Mouse (Mus musculus) adrenal gland, postnatal 14 days (tissue): Measurements from ENCODE around the gene Gripap1. TPM values are rescaled to one million over a fixed set of nuclear protein-coding genes. Genes with fewer than 3 reads are reported as not detected.
"Not testable (repeated sequence)": the region's sequence is repeated elsewhere in the genome, so short reads cannot be mapped to it uniquely, and the experiment has no call there.

Experiments
- DNase-seq: peaks from one replicate; pipeline ENCODE4 v3.0.0; 2021; ENCODE audit warnings: mixed read lengths
- long read RNA-seq, 2 experiments: library from polyadenylated mRNA; stranded (forward); transcript quantifications; one replicate each; pipeline ENCODE4 v2.0.0; 2021
- total RNA-seq: library from RNA; stranded (reverse); gene quantifications from 2 replicates; pipeline ENCODE4 v1.2.3, GENCODE M21; 2021

Gene Gripap1
- 49.0 and 56.4 TPM in 2 replicates for total RNA-seq
- long read RNA-seq, experiment 1, transcript Gripap1-201 (25 exons, 3,156 nt) = major isoform, 16 of 35 reads
- long read RNA-seq, experiment 1, partial matches to known transcripts = 6 of 35 reads
- long read RNA-seq, experiment 1, other reads (novel, unspliced or antisense) = 12 of 35 reads
- long read RNA-seq, experiment 2, transcript Gripap1-201 (25 exons, 3,156 nt) = major isoform, 13 of 23 reads
- long read RNA-seq, experiment 2, partial matches to known transcripts = 2 of 23 reads
- long read RNA-seq, experiment 2, other reads (novel, unspliced or antisense) = 7 of 23 reads

GRCm38 (mm10) chrX:7789542-7790136 is at the start of gene Gripap1:
Gripap1 (plus strand) TSS chrX:7789765.
- DNase-seq = peak; percentile 86

- DNase-seq = no peak
These were observed 49.3 kb upstream of the Gripap1 start for GRCm38 (mm10) chrX:7740082-7740819.

- no peak for DNase-seq
These were observed 48.5 kb upstream of the Gripap1 start for GRCm38 (mm10) chrX:7741103-7741502.

GRCm38 (mm10) chrX:7743470-7743869 is 46.1 kb upstream of the Gripap1 start:
- DNase-seq = no peak

GRCm38 (mm10) chrX:7744940-7745339 is 44.6 kb upstream of the Gripap1 start:
- DNase-seq = no peak

- DNase-seq = no peak
These were observed 44.1 kb upstream of the Gripap1 start for GRCm38 (mm10) chrX:7745429-7745828.

GRCm38 (mm10) chrX:7750432-7751116 is 39.0 kb upstream of the Gripap1 start, which contains the start of gene Ccdc120:
Ccdc120 (minus strand) TSS chrX:7750905.
- peak; percentile 73 for DNase-seq

GRCm38 (mm10) chrX:7753627-7754026 is 35.9 kb upstream of the Gripap1 start:
- not testable (repeated sequence) for DNase-seq

- peak; percentile 94 for DNase-seq
These were observed 27.2 kb upstream of the Gripap1 start, which contains the start of gene Tfe3 for GRCm38 (mm10) chrX:7762137-7762920. Tfe3 (plus strand) TSS chrX:7762560.

GRCm38 (mm10) chrX:7762921-7763197 is 26.7 kb upstream of the Gripap1 start:
- DNase-seq = no peak

- DNase-seq = peak; percentile 29
These were observed 25.8 kb upstream of the Gripap1 start for GRCm38 (mm10) chrX:7763631-7764393.

GRCm38 (mm10) chrX:7764657-7765280 is 24.8 kb upstream of the Gripap1 start:
- DNase-seq = no peak

GRCm38 (mm10) chrX:7765281-7765670 is 24.3 kb upstream of the Gripap1 start:
- DNase-seq = peak; percentile 19

GRCm38 (mm10) chrX:7765764-7766163 is 23.8 kb upstream of the Gripap1 start:
- DNase-seq = peak; percentile 78

GRCm38 (mm10) chrX:7769302-7770017 is 20.1 kb upstream of the Gripap1 start:
- no peak for DNase-seq

- peak; percentile 37 for DNase-seq
These were observed 16.8 kb upstream of the Gripap1 start for GRCm38 (mm10) chrX:7772766-7773165.

GRCm38 (mm10) chrX:7775501-7776205 is 13.9 kb upstream of the Gripap1 start:
- no peak for DNase-seq

- peak; percentile 63 for DNase-seq
These were observed 13.1 kb upstream of the Gripap1 start for GRCm38 (mm10) chrX:7776329-7777082.
